Mouse (Mus musculus): Measurements from ENCODE around the gene Itga6. TPM values are rescaled to one million over a fixed set of nuclear protein-coding genes. Genes with fewer than 3 reads are reported as not detected.

The Itga6 gene
- polyA plus RNA-seq, 1 experiment from 2014 or later: 82.4 TPM

DNA sequence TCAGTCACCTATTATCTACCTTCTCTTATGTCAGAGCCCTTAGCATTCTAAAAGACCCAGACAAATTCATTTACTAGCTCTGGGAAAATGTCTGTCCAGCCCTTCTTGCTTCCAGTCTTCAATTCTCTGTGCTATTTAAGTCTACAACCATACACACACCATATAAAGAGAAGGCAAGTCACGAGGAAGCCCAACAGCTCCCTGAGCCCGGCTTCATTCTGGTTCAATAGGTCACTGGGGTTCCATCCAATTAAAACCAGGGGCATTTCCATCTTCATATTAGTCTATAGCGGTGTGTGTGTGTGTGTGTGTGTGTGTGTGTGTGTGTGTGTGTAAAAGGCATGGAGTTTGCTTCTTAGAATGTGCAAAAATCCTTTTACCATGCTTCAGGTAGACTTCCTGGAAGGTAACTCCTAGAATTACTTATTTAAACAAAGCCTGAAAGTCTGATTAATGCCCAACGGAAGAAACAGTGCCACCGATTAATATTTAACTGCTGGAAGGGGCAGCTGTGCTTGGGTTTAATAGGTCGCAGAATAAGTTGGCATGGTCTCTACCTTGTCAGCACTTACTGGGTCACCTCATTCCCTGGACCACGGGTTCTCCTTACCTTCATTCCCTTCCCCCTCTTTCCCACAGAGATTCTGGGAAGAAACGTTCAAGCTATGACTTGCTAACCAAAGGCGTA, 6.1 kb upstream of the Itga6 start:
- ATAC-seq (replicated peaks; ENCODE audit: low FRiP score, low read depth): peak; percentile 94
- WGBS: 43% methylated on average over 9 of the region's 9 CpGs
- Histone ChIP-seq H3K4me2 (ENCODE audit: low read length) (no peak overlapping the region), H3K9me3 (replicated peaks; ENCODE audit: low read length) (no peaks in the 10 kb centered on the region), H3K27ac (peak overlapping the region; percentile 78), H3K4me3 (replicated peaks; ENCODE audit: low read depth, low read length) (no peak overlapping the region), H3K4me1 (replicated peaks; ENCODE audit: insufficient read depth, low read length) (peaks cover 17% of the 10 kb centered on the region), H3K36me3 (ENCODE audit: insufficient read depth, low read length) (no peaks in the 10 kb centered on the region), H3K9ac (ENCODE audit: low read depth, low read length) (no peak overlapping the region), H3K27me3 (ENCODE audit: insufficient read depth, low read length) (no peaks in the 10 kb centered on the region)
- no peak for TF ChIP-seq CTCF (IDR thresholded peaks at IDR 0.05; ENCODE audit: low read depth)
- DNase-seq (ENCODE audit: low spot score): peak; percentile 60

DNA sequence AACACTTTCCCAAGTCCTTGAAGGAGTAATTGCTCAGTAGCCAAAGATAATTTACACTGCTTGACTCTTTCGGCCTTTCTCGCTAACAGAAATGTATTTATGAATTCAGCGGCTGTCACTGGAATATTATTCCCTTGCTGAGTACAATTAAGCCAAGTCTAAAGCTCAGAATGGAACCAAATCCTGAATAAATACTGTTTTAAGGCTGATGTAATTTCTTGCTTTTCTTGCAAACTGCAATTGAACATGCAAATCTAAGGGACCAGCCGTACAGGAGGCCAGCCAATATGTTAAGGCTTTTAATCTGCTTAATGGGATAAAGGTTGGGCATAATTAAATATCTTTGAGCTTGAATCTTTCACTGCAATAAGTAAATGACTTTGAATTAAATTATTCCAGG, 2.9 kb upstream of the Itga6 start:
- H3K27ac ChIP-seq: no peak overlapping the region
- H3K4me1 ChIP-seq (replicated peaks; ENCODE audit: insufficient read depth, low read length): peaks cover 22% of the 10 kb centered on the region
- TF ChIP-seq CTCF (IDR thresholded peaks at IDR 0.05; ENCODE audit: low read depth): no peak
- no peaks in the 10 kb centered on the region for H3K27me3 ChIP-seq (ENCODE audit: insufficient read depth, low read length)
- no peaks in the 10 kb centered on the region for H3K9me3 ChIP-seq (replicated peaks; ENCODE audit: low read length)
- no peaks in the 10 kb centered on the region for H3K36me3 ChIP-seq (ENCODE audit: insufficient read depth, low read length)
- no peak overlapping the region for H3K4me3 ChIP-seq (replicated peaks; ENCODE audit: low read depth, low read length)
- H3K4me2 ChIP-seq (ENCODE audit: low read length): no peak overlapping the region
- no peak overlapping the region for H3K9ac ChIP-seq (ENCODE audit: low read depth, low read length)
- 65% methylated on average over 4 of the region's 4 CpGs for WGBS
- ATAC-seq (replicated peaks; ENCODE audit: low FRiP score, low read depth): no peak
- DNase-seq (ENCODE audit: low spot score): no peak

DNA sequence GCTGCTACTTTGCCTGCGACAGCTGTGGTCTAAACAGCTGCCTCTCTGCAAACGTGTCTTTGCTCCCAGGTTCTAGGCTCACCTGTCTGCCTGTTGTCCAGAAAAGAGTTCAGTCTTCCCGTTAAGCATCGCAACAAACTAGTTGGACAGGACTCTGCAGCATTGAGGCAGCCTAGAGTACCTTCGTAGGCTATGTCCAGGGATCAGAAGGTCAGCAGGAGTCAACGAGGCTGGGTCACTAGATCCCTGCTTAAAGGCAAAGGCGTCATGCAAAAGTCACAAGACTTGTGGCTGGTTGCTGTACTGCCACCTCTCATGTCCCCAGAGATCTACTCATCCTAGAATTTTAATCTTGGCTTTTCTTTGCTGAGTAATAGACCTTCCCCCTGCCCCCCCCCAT, 2.0 kb upstream of the Itga6 start:
- no peak overlapping the region for H3K4me3 ChIP-seq (replicated peaks; ENCODE audit: low read depth, low read length)
- peaks cover 22% of the 10 kb centered on the region for H3K4me1 ChIP-seq (replicated peaks; ENCODE audit: insufficient read depth, low read length)
- H3K27ac ChIP-seq: no peak overlapping the region
- ATAC-seq (replicated peaks; ENCODE audit: low FRiP score, low read depth) (no peak), DNase-seq (ENCODE audit: low spot score) (no peak)
- no peak for TF ChIP-seq CTCF (IDR thresholded peaks at IDR 0.05; ENCODE audit: low read depth)
- no peaks in the 10 kb centered on the region for H3K27me3 ChIP-seq (ENCODE audit: insufficient read depth, low read length)
- H3K36me3 ChIP-seq (ENCODE audit: insufficient read depth, low read length): no peaks in the 10 kb centered on the region
- 57% methylated on average over 7 of the region's 7 CpGs for WGBS
- no peak overlapping the region for H3K4me2 ChIP-seq (ENCODE audit: low read length)
- no peak overlapping the region for H3K9ac ChIP-seq (ENCODE audit: low read depth, low read length)
- no peaks in the 10 kb centered on the region for H3K9me3 ChIP-seq (replicated peaks; ENCODE audit: low read length)

DNA sequence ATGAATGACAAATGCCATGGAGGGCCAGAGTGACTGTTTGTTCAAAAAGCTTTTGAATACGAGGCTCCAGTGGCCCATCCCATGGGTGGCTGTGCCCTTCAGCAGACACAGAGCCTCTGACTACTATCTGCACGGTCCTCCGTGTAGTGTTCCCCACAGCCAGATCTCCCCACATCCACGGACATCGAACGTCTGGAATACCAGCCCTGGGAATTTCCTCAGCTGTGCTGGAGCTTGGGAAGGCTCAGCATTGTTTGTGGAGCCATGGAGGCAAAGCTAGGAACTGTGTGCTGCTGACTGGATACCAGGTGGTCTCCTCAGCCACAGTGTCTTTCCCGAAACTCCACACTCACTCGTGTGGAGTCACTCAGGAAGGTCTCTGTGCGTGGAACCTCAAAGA, 1.1 kb upstream of the Itga6 start:
- H3K27me3 ChIP-seq (ENCODE audit: insufficient read depth, low read length): no peaks in the 10 kb centered on the region
- H3K27ac ChIP-seq: no peak overlapping the region
- DNase-seq (ENCODE audit: low spot score): no peak
- no peak overlapping the region for H3K4me3 ChIP-seq (replicated peaks; ENCODE audit: low read depth, low read length)
- no peak overlapping the region for H3K4me2 ChIP-seq (ENCODE audit: low read length)
- ATAC-seq (replicated peaks; ENCODE audit: low FRiP score, low read depth): no peak
- no peak overlapping the region for H3K9ac ChIP-seq (ENCODE audit: low read depth, low read length)
- no peaks in the 10 kb centered on the region for H3K36me3 ChIP-seq (ENCODE audit: insufficient read depth, low read length)
- 33% methylated on average over 9 of the region's 9 CpGs for WGBS
- H3K4me1 ChIP-seq (replicated peaks; ENCODE audit: insufficient read depth, low read length): peaks cover 15% of the 10 kb centered on the region
- no peak for TF ChIP-seq CTCF (IDR thresholded peaks at IDR 0.05; ENCODE audit: low read depth)
- no peaks in the 10 kb centered on the region for H3K9me3 ChIP-seq (replicated peaks; ENCODE audit: low read length)

DNA sequence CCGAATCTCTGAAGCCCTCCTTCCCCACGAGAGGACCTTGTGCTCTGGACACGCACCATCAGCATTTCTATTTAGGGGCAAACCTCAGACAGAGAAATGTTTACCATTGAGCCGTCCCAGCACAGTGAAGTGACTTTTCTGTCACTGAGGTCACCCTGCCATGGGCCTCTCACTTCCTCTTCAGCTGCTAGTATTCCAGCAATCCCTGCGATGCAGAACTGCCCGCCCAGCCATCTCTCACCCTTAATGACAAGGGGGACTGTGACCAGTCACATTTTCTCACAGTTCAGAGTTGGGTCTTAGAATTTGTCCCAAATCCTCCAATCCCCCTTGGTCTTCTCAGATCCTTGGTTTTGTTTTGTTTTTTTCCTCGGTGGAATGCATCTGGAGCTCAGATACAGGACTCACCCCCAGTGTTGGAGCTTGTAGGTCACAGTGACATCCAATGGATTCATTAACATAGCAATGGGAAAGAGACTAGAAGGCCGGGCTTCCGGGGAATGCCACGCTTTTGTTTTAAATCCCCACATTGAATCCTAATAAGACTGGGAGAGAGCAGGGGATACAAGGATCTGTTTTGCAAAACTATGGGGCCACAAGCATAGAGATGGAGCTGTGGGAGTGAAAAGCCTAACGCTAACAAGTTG, 432 bp upstream of the Itga6 start:
- peaks cover 15% of the 10 kb centered on the region for H3K4me1 ChIP-seq (replicated peaks; ENCODE audit: insufficient read depth, low read length)
- H3K36me3 ChIP-seq (ENCODE audit: insufficient read depth, low read length): no peaks in the 10 kb centered on the region
- DNase-seq (ENCODE audit: low spot score) (peak; percentile 79), ATAC-seq (replicated peaks; ENCODE audit: low FRiP score, low read depth) (peak; percentile 59; the same call in 1 of the 2 replicates)
- H3K9me3 ChIP-seq (replicated peaks; ENCODE audit: low read length): no peaks in the 10 kb centered on the region
- H3K4me3 ChIP-seq (replicated peaks; ENCODE audit: low read depth, low read length): no peak overlapping the region
- H3K9ac ChIP-seq (ENCODE audit: low read depth, low read length): no peak overlapping the region
- TF ChIP-seq CTCF (IDR thresholded peaks at IDR 0.05; ENCODE audit: low read depth): no peak
- no peaks in the 10 kb centered on the region for H3K27me3 ChIP-seq (ENCODE audit: insufficient read depth, low read length)
- H3K4me2 ChIP-seq (ENCODE audit: low read length): no peak overlapping the region
- H3K27ac ChIP-seq: peak overlapping the region; percentile 6; the same call in 1 of the 2 replicates
- 12% methylated on average over 11 of the region's 11 CpGs for WGBS

DNA sequence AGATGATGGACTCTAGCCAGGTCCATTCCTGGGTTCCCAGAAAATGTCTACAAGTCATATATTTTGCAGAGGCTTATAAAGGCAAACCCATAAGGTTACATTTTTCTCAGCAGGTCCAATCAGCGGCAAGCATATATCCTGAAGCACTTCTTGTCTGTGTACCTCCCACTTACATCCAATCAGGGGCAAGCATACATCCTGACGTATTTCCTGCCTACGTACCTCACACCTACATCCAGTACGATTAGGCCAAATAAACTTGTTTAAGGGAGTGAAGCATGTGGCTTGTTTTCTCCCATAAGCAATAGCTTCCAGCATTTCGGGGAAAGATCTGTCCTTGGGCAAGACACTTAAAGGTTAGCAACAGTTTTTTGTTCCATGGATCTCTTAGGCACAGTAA, 3.0 kb downstream of the Itga6 start:
- Histone ChIP-seq H3K4me3 (replicated peaks; ENCODE audit: low read depth, low read length) (no peak overlapping the region), H3K27me3 (ENCODE audit: insufficient read depth, low read length) (no peaks in the 10 kb centered on the region), H3K4me2 (ENCODE audit: low read length) (no peak overlapping the region), H3K9me3 (replicated peaks; ENCODE audit: low read length) (no peaks in the 10 kb centered on the region), H3K9ac (ENCODE audit: low read depth, low read length) (no peak overlapping the region), H3K4me1 (replicated peaks; ENCODE audit: insufficient read depth, low read length) (peaks cover 15% of the 10 kb centered on the region), H3K27ac (no peak overlapping the region), H3K36me3 (ENCODE audit: insufficient read depth, low read length) (no peaks in the 10 kb centered on the region)
- 74% methylated on average over 5 of the region's 5 CpGs for WGBS
- TF ChIP-seq CTCF (IDR thresholded peaks at IDR 0.05; ENCODE audit: low read depth): no peak
- ATAC-seq (replicated peaks; ENCODE audit: low FRiP score, low read depth) (no peak), DNase-seq (ENCODE audit: low spot score) (no peak)
